Mouse (Mus musculus) embryonic facial prominence, embryonic 10.5 days (tissue): ENCODE measurements around the gene Rassf10. TPM values are rescaled to one million over a fixed set of nuclear protein-coding genes. Genes with fewer than 3 reads are reported as not detected.

Experiments
- DNase-seq: peaks from one replicate; pipeline ENCODE4 v3.0.0-alpha.2; 2017; ENCODE audit warnings: low spot score
- H3K27ac ChIP-seq: fragments of 300-500 bp; sonication (generic); replicated peaks from 2 replicates; pipeline ENCODE4 v1.5.1; 2016; ENCODE audit warnings: mild to moderate bottlenecking
- H3K27me3 ChIP-seq: fragments of 300-500 bp; sonication (generic); replicated peaks from 2 replicates; pipeline ENCODE4 v1.6.1; 2016; ENCODE audit warnings: low read depth, mild to moderate bottlenecking; ENCODE audit not compliant: poor library complexity, severe bottlenecking
- H3K36me3 ChIP-seq: fragments of 300-500 bp; sonication (generic); replicated peaks from 2 replicates; pipeline ENCODE4 v1.6.1; 2016; ENCODE audit warnings: mild to moderate bottlenecking, moderate library complexity
- H3K4me1 ChIP-seq: fragments of 300-500 bp; sonication (generic); 2 replicates; pipeline ENCODE4 v1.6.1; 2016
- H3K4me3 ChIP-seq: fragments of 300-500 bp; sonication (generic); 2 replicates; pipeline ENCODE4 v1.5.1; 2016; ENCODE audit warnings: mild to moderate bottlenecking, moderate library complexity
- H3K9me3 ChIP-seq: fragments of 300-500 bp; sonication (generic); 2 replicates; pipeline ENCODE4 v1.6.1; 2016; ENCODE audit warnings: mild to moderate bottlenecking
- WGBS: fragments of 180-500 bp; shearing (Covaris S2); methylation state at CpG from one replicate; pipeline ENCODE4 v1.1.7; 2016; 5-methylcytosine and 5-hydroxymethylcytosine counted together
- polyA plus RNA-seq: library from polyadenylated mRNA; unstranded; fragments of >200 nt; fragmentation: Nextera tagmentation; extraction: Ambion mirVana; gene quantifications from 2 replicates; pipeline ENCODE4 v1.2.1, GENCODE M21; 2016

Gene Rassf10
- polyA plus RNA-seq = 1.6 and 2.3 TPM in 2 replicates

GRCm38 (mm10) chr7:112953777-112954291, at the start of gene Rassf10:
TSS of gene Rassf10 (plus strand) at chr7:112953962.
- Histone ChIP-seq H3K9me3 (no peaks in the 10 kb centered on the region), H3K27ac (peak within 1 kb of the TSS; percentile 59), H3K4me1 (peaks cover 41% of the 10 kb centered on the region), H3K27me3 (peaks cover 72% of the 10 kb centered on the region), H3K36me3 (no peaks in the 10 kb centered on the region), H3K4me3 (peak within 1 kb of the TSS; percentile 57)
- WGBS = under 1% methylated on average over 41 of the region's 41 CpGs
- DNase-seq = peak; percentile 92

GRCm38 (mm10) chr7:112906848-112907247, 46.9 kb upstream of the Rassf10 start:
- H3K36me3 ChIP-seq = peaks cover 32% of the 10 kb centered on the region
- 92% methylated on average over 5 of the region's 5 CpGs for WGBS
- no peak for DNase-seq
- H3K9me3 ChIP-seq = no peaks in the 10 kb centered on the region
- H3K27ac ChIP-seq = no peak overlapping the region
- no peak overlapping the region for H3K4me3 ChIP-seq
- peaks cover 7% of the 10 kb centered on the region for H3K4me1 ChIP-seq
- H3K27me3 ChIP-seq = no peaks in the 10 kb centered on the region

- WGBS = 65% methylated on average over 2 of the region's 2 CpGs
Measured at GRCm38 (mm10) chr7:112907468-112907867, 46.3 kb upstream of the Rassf10 start.

GRCm38 (mm10) chr7:112909164-112909563, 44.6 kb upstream of the Rassf10 start:
- no peaks in the 10 kb centered on the region for H3K9me3 ChIP-seq
- WGBS = 88% methylated on average over 10 of the region's 10 CpGs
- peaks cover 7% of the 10 kb centered on the region for H3K4me1 ChIP-seq
- no peak for DNase-seq
- H3K27ac ChIP-seq = no peak overlapping the region
- peaks cover 8% of the 10 kb centered on the region for H3K36me3 ChIP-seq
- no peaks in the 10 kb centered on the region for H3K27me3 ChIP-seq
- no peak overlapping the region for H3K4me3 ChIP-seq

More at GRCm38 (mm10) chr7:112907468-112907867, 46.3 kb upstream of the Rassf10 start:
- Histone ChIP-seq H3K9me3 (no peaks in the 10 kb centered on the region), H3K36me3 (peaks cover 25% of the 10 kb centered on the region), H3K4me1 (peaks cover 7% of the 10 kb centered on the region), H3K27me3 (no peaks in the 10 kb centered on the region), H3K27ac (no peak overlapping the region), H3K4me3 (no peak overlapping the region)
- no peak for DNase-seq

GRCm38 (mm10) chr7:112912969-112913368, 40.8 kb upstream of the Rassf10 start:
- Histone ChIP-seq H3K36me3 (no peaks in the 10 kb centered on the region), H3K4me1 (peaks cover 16% of the 10 kb centered on the region), H3K4me3 (no peak overlapping the region), H3K27me3 (0 out of 2 replicates have a peak, but pooled peaks cover 3% of the 10 kb centered on the region), H3K27ac (no peak overlapping the region), H3K9me3 (no peaks in the 10 kb centered on the region)
- no peak for DNase-seq
- WGBS = 87% methylated on average over 3 of the region's 3 CpGs

- DNase-seq = no peak
- 93% methylated on average over 4 of the region's 4 CpGs for WGBS
- no peaks in the 10 kb centered on the region for H3K36me3 ChIP-seq
Measured at GRCm38 (mm10) chr7:112915571-112915970, 38.2 kb upstream of the Rassf10 start.

GRCm38 (mm10) chr7:112917613-112918278, 36.0 kb upstream of the Rassf10 start:
- peaks cover 12% of the 10 kb centered on the region; the same call in 1 of the 2 replicates for H3K27me3 ChIP-seq
- no peak for DNase-seq
- H3K27ac ChIP-seq = no peak overlapping the region
- peaks cover 30% of the 10 kb centered on the region for H3K4me1 ChIP-seq
- no peak overlapping the region for H3K4me3 ChIP-seq
- no peaks in the 10 kb centered on the region for H3K36me3 ChIP-seq
- 68% methylated on average over 10 of the region's 10 CpGs for WGBS
- H3K9me3 ChIP-seq = no peaks in the 10 kb centered on the region

More at GRCm38 (mm10) chr7:112915571-112915970, 38.2 kb upstream of the Rassf10 start:
- no peak overlapping the region for H3K4me3 ChIP-seq
- no peak overlapping the region for H3K27ac ChIP-seq
- H3K4me1 ChIP-seq = peaks cover 27% of the 10 kb centered on the region
- H3K27me3 ChIP-seq = 0 out of 2 replicates have a peak, but pooled peaks cover 9% of the 10 kb centered on the region
- H3K9me3 ChIP-seq = no peaks in the 10 kb centered on the region

GRCm38 (mm10) chr7:112918279-112918991, 35.3 kb upstream of the Rassf10 start:
- peak; percentile 29 for DNase-seq
- WGBS = 63% methylated on average over 22 of the region's 22 CpGs
- no peak overlapping the region for H3K4me3 ChIP-seq

GRCm38 (mm10) chr7:112919845-112920244, 33.9 kb upstream of the Rassf10 start:
- Histone ChIP-seq H3K36me3 (no peaks in the 10 kb centered on the region), H3K4me1 (peaks cover 49% of the 10 kb centered on the region), H3K27me3 (peaks cover 19% of the 10 kb centered on the region; the same call in 1 of the 2 replicates), H3K9me3 (no peaks in the 10 kb centered on the region), H3K27ac (no peak overlapping the region), H3K4me3 (no peak overlapping the region)
- DNase-seq = peak; percentile 66
- 2% methylated on average over 4 of the region's 4 CpGs for WGBS

More at GRCm38 (mm10) chr7:112918279-112918991, 35.3 kb upstream of the Rassf10 start:
- peaks cover 12% of the 10 kb centered on the region; the same call in 1 of the 2 replicates for H3K27me3 ChIP-seq
- H3K36me3 ChIP-seq = no peaks in the 10 kb centered on the region
- H3K9me3 ChIP-seq = no peaks in the 10 kb centered on the region
- H3K27ac ChIP-seq = peak overlapping the region; percentile 51
- peaks cover 37% of the 10 kb centered on the region for H3K4me1 ChIP-seq

- Histone ChIP-seq H3K9me3 (no peaks in the 10 kb centered on the region), H3K27me3 (peaks cover 22% of the 10 kb centered on the region; the same call in 1 of the 2 replicates), H3K4me1 (peaks cover 49% of the 10 kb centered on the region), H3K27ac (peak overlapping the region; percentile 65), H3K4me3 (no peak overlapping the region), H3K36me3 (no peaks in the 10 kb centered on the region)
- 55% methylated on average over 4 of the region's 4 CpGs for WGBS
- DNase-seq = no peak
Measured at GRCm38 (mm10) chr7:112922801-112923200, 31.0 kb upstream of the Rassf10 start.

- H3K27ac ChIP-seq = no peak overlapping the region
Measured at GRCm38 (mm10) chr7:112923712-112924111, 30.1 kb upstream of the Rassf10 start.

GRCm38 (mm10) chr7:112930669-112931068, 23.1 kb upstream of the Rassf10 start:
- no peaks in the 10 kb centered on the region for H3K36me3 ChIP-seq
- no peaks in the 10 kb centered on the region for H3K27me3 ChIP-seq
- WGBS = 69% methylated on average over 7 of the region's 7 CpGs
- peaks cover 11% of the 10 kb centered on the region; the same call in 1 of the 2 replicates for H3K4me1 ChIP-seq
- H3K4me3 ChIP-seq = no peak overlapping the region
- DNase-seq = no peak
- H3K9me3 ChIP-seq = no peaks in the 10 kb centered on the region
- H3K27ac ChIP-seq = no peak overlapping the region

More at GRCm38 (mm10) chr7:112923712-112924111, 30.1 kb upstream of the Rassf10 start:
- 58% methylated on average over 3 of the region's 3 CpGs for WGBS
- Histone ChIP-seq H3K4me3 (no peak overlapping the region), H3K4me1 (peaks cover 40% of the 10 kb centered on the region), H3K27me3 (peaks cover 19% of the 10 kb centered on the region; the same call in 1 of the 2 replicates), H3K36me3 (no peaks in the 10 kb centered on the region), H3K9me3 (no peaks in the 10 kb centered on the region)
- DNase-seq = no peak
